Mouse (Mus musculus): ENCODE data around the gene Znrf3. TPM values are rescaled to one million over a fixed set of nuclear protein-coding genes. Genes with fewer than 3 reads are reported as not detected.
"Not testable (repeated sequence)": the region's sequence is repeated elsewhere in the genome, so short reads cannot be mapped to it uniquely, and the experiment has no call there.

Znrf3 gene
- 6.8 and 7.3 TPM in 2 replicates for polyA plus RNA-seq (2015; fragmentation: Nextera tagmentation; extraction: Ambion mirVana)

DNA sequence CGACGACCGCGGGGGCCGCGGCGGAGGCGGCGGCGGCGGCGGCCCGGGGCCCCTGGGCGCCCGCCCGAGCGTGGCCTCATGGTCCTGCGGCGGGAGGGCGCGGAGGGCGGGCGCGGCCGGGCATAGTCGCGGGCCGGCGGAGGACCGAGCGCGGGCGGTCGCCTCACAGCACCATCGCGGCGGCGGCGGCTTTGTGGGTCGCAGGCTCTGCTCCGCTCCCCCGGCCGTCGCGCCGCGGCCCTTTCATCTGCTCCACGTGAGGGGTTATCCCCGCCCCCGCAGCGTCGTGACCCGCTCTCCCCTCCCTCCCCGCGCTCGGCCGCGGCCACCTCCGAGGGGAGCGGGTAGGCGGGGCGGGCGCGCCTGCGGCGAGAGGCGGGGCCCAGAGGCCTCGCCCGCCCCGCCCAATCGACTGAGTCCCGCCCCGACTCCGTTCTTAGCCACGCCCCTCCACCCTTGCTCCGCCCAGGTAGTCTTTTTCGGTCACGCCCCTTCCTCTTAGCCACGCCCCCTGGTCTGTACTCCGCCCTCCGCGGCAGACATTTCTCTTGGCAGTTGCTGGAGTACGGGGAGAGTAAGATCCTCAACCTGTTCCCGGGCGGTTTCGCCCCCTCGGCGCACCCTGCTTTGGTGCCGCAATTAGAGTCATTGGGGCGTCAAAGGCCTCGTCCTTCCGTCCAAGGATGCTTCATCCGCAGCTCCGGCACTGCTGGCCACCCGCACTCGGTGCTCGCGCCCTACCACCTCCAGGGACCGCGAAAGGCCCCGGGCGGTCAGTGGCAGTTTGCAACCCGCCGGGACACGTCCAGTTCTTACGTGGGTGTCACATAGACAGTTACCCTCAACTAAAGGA is at the start of gene Znrf3:
Gene Znrf3 (minus strand): TSS at position 249 of the 853 bp plus-strand sequence.
- Histone ChIP-seq H3K4me3 (ENCODE audit: low read length) (peak within 1 kb of the TSS; percentile 91), H3K27me3 (replicated peaks; ENCODE audit: control insufficient read depth, insufficient read depth, low read length) (no peaks in the 10 kb centered on the region), H3K4me1 (ENCODE audit: control insufficient read depth, insufficient read depth, low read length) (peaks cover 22% of the 10 kb centered on the region), H3K4me2 (ENCODE audit: low read depth, low read length) (peak within 1 kb of the TSS; percentile 96), H3K27ac (ENCODE audit: low read length) (peak within 1 kb of the TSS; percentile 83), H3K36me3 (ENCODE audit: control insufficient read depth, insufficient read depth, low read length) (no peaks in the 10 kb centered on the region), H3K9ac (ENCODE audit: low read depth, low read length) (peak within 1 kb of the TSS; percentile 89), H3K9me3 (ENCODE audit: control insufficient read depth, low read length) (no peaks in the 10 kb centered on the region)
- peak; percentile 93 for ATAC-seq
- under 1% methylated on average over 59 of the region's 106 CpGs for WGBS

DNA sequence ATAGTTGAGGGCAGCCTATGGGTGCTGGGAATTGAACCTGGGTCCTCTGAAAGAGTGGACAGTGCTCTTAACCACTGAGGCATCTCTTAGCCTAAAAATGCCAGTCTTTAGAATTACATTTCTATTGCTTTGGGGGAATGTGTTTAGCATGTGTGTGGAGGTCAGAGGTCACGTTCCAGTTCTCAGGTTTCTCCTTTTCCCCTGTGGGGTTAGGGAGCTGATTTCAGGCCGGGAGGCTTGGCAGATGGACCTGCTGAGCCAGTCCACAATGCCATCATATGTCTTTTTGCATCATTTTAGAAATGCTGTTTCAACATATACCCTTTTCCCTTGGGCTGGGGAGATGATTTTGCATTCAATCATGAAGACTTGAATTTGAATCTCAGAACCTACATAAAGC is 49.2 kb upstream of the Znrf3 start:
- Histone ChIP-seq H3K27me3 (replicated peaks; ENCODE audit: control insufficient read depth, insufficient read depth, low read length) (no peaks in the 10 kb centered on the region), H3K9me3 (ENCODE audit: control insufficient read depth, low read length) (no peaks in the 10 kb centered on the region), H3K4me2 (ENCODE audit: low read depth, low read length) (no peak overlapping the region), H3K9ac (ENCODE audit: low read depth, low read length) (no peak overlapping the region), H3K4me3 (ENCODE audit: low read length) (no peak overlapping the region), H3K36me3 (ENCODE audit: control insufficient read depth, insufficient read depth, low read length) (no peaks in the 10 kb centered on the region), H3K27ac (ENCODE audit: low read length) (no peak overlapping the region), H3K4me1 (ENCODE audit: control insufficient read depth, insufficient read depth, low read length) (0 out of 2 replicates have a peak, but pooled peaks cover 4% of the 10 kb centered on the region)
- no peak for ATAC-seq
- WGBS = 55% methylated on average over 2 of the region's 2 CpGs

DNA sequence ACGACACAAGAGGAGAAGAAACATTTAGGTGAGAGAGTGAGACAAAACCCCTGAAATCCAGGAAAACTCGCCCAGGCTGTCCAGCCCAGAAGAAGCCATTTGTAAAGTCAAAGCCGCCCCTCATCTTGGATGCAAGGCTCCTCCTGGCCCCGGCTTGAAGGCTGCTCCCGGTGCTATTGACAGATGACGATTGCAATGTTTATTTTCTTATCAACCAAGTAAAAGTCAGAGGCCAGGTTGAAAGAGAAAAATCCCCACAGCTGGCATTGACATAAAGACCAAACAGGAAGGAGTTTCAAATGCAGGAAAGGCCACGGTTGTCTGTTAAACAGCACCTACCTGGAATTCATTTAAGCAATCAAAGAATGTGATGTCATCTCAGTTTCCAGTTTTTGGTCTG is 47.3 kb upstream of the Znrf3 start:
- WGBS = 36% methylated on average over 7 of the region's 7 CpGs
- no peak overlapping the region for H3K4me2 ChIP-seq (ENCODE audit: low read depth, low read length)

DNA sequence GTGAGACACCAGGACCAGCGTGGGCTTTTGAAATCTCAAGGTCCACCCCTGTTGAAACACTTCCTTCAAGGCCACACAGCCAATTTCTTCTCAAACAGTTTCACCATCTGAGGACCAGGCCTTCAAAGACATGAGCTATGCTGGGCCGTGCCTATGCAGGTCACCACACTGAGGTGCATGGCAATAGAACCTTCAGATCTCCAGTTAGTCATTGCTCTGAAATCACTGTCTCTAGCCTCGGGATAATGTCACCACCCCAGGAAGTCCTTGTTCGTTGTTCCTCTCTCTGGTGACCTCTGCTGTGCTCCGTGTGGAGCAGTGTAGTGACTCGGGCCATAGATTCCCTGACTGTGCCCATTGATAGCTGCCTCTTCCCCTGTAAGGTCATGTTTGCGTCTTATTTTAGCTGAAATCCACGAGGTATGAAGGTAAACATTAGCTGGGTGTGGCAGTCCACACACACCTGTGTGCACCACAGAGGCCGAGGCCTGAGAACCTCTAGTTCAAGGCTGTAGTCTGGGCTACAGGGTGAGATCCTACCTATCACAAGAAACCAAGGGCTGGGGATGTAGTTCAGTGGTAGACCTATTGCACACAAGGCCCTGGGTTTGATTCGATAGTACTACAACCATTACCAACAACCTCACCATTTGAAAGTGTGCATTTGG is 46.5 kb upstream of the Znrf3 start:
- peak; percentile 34; the same call in 1 of the 2 replicates for ATAC-seq

More for the DNA sequence above, 47.3 kb upstream of the Znrf3 start:
- no peak for ATAC-seq
- H3K27ac ChIP-seq (ENCODE audit: low read length) = no peak overlapping the region
- H3K9me3 ChIP-seq (ENCODE audit: control insufficient read depth, low read length) = no peaks in the 10 kb centered on the region
- no peaks in the 10 kb centered on the region for H3K4me1 ChIP-seq (ENCODE audit: control insufficient read depth, insufficient read depth, low read length)
- H3K36me3 ChIP-seq (ENCODE audit: control insufficient read depth, insufficient read depth, low read length) = no peaks in the 10 kb centered on the region
- no peak overlapping the region for H3K4me3 ChIP-seq (ENCODE audit: low read length)
- H3K27me3 ChIP-seq (replicated peaks; ENCODE audit: control insufficient read depth, insufficient read depth, low read length) = no peaks in the 10 kb centered on the region
- H3K9ac ChIP-seq (ENCODE audit: low read depth, low read length) = no peak overlapping the region

DNA sequence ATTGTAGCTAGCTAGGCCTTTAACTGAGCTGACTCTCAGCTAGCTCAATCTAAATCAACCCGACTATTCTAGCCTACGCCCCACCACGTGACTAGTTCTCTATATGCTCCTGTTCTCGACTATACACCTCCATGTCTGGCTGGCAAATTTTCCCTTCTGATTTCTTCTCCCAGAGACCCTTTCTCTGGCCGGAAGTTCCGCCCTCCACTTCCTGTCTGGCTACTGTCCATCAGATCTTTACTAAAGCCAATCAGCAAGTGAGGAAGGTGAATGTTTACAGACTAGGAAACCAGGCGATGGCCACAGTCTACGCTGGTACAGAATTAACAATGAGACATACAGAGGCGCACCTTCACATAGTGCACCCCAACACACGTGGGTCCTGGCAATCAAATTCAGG is 44.8 kb upstream of the Znrf3 start:
- not testable (repeated sequence) for H3K27ac ChIP-seq (ENCODE audit: low read length); H3K4me2 ChIP-seq (ENCODE audit: low read depth, low read length); H3K27me3 ChIP-seq (replicated peaks; ENCODE audit: control insufficient read depth, insufficient read depth, low read length); H3K4me1 ChIP-seq (ENCODE audit: control insufficient read depth, insufficient read depth, low read length); H3K9me3 ChIP-seq (ENCODE audit: control insufficient read depth, low read length); H3K9ac ChIP-seq (ENCODE audit: low read depth, low read length); H3K36me3 ChIP-seq (ENCODE audit: control insufficient read depth, insufficient read depth, low read length); ATAC-seq; H3K4me3 ChIP-seq (ENCODE audit: low read length)
- 87% methylated on average over 10 of the region's 10 CpGs for WGBS

More for the DNA sequence above, 46.5 kb upstream of the Znrf3 start:
- Histone ChIP-seq H3K4me2 (ENCODE audit: low read depth, low read length) (no peak overlapping the region), H3K9me3 (ENCODE audit: control insufficient read depth, low read length) (no peaks in the 10 kb centered on the region), H3K4me1 (ENCODE audit: control insufficient read depth, insufficient read depth, low read length) (no peaks in the 10 kb centered on the region), H3K36me3 (ENCODE audit: control insufficient read depth, insufficient read depth, low read length) (no peaks in the 10 kb centered on the region), H3K4me3 (ENCODE audit: low read length) (no peak overlapping the region), H3K9ac (ENCODE audit: low read depth, low read length) (no peak overlapping the region), H3K27ac (ENCODE audit: low read length) (no peak overlapping the region), H3K27me3 (replicated peaks; ENCODE audit: control insufficient read depth, insufficient read depth, low read length) (no peaks in the 10 kb centered on the region)
- 75% methylated on average over 10 of the region's 10 CpGs for WGBS

DNA sequence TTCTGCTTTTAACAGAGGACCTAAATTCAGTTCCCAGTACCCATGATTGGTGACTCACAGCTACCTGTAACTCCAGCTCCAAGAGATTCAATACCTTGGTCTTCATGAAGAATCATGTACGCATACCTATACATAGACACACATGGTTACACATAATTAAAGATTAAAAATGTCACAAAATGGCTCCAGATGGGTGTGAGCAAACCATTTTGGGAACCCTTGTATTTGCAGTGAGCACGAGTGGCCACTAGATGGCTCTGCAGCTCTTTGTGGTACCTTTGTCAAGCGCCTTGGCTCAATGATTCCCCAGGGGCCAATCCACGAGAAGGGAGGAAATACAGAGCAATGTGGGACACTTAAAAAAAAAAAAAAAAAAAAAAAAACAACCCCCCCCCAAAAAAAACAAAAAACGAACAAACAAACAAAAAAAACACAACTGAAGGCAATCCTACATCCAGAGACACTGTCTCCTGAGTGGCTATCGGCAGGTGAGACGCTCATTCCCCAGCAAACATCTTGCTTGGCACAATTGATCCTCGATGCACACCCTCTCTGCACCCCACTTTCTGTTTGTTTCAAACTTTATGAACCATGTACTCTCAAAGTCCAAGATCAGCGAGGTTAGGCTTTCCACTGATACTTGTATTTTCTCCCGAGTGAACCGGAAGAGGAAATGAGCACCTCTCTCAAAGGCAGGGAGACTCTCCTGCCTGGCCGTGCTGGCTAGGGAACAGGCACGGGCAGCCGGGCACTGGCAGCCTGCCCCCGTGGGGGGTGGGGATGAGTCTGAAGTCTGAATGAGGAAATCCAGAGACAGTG is 40.8 kb upstream of the Znrf3 start:
- Histone ChIP-seq H3K36me3 (ENCODE audit: control insufficient read depth, insufficient read depth, low read length) (no peaks in the 10 kb centered on the region), H3K4me1 (ENCODE audit: control insufficient read depth, insufficient read depth, low read length) (no peaks in the 10 kb centered on the region), H3K27ac (ENCODE audit: low read length) (peak overlapping the region; percentile 61), H3K9ac (ENCODE audit: low read depth, low read length) (peak overlapping the region; percentile 62), H3K9me3 (ENCODE audit: control insufficient read depth, low read length) (no peaks in the 10 kb centered on the region), H3K27me3 (replicated peaks; ENCODE audit: control insufficient read depth, insufficient read depth, low read length) (no peaks in the 10 kb centered on the region), H3K4me3 (ENCODE audit: low read length) (peak overlapping the region; percentile 43), H3K4me2 (ENCODE audit: low read depth, low read length) (peak overlapping the region; percentile 64)
- ATAC-seq = peak; percentile 84
- 16% methylated on average over 15 of the region's 15 CpGs for WGBS

DNA sequence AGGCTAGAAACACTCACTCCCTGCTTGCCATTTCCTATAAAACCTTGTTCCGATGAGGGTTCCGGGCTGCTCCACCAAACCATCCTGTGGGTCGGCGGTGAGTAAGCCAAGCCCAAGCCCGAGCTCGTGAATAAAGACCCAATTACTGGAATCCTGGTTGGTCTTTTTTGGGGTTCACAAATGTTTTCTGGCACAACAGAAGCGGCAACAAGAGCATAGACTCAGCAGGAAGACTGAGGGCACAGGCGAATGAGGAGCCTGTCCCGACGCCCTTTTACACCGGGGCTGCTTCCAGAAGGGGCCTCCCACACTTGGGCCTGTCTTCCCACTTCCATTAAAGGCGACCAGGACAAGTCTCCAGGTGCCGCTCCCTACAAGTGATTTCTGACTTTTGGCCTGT is 37.9 kb upstream of the Znrf3 start:
- H3K4me1 ChIP-seq (ENCODE audit: control insufficient read depth, insufficient read depth, low read length) = no peaks in the 10 kb centered on the region
- no peak for ATAC-seq
- 85% methylated on average over 13 of the region's 13 CpGs for WGBS

DNA sequence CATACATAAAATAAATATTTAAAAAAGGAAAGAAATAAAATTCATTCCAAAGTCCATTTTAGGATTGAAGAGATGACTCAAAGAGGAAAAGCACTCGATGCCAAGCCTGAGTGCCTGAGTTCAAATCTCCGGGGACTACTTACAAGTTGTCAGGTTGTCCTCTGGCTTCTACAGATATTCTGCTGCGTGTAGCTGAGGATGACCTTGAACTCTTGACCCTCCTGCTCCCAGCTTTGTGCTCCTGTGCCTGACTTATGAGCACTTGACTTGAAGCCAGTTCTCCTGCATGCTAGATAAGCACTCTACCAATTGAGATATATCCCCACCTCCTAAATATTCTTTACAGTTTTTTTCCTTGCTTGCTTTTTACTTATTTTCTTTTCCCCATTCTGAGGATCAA is 34.2 kb upstream of the Znrf3 start:
- Histone ChIP-seq H3K4me3 (ENCODE audit: low read length) (no peak overlapping the region), H3K4me2 (ENCODE audit: low read depth, low read length) (no peak overlapping the region), H3K9ac (ENCODE audit: low read depth, low read length) (no peak overlapping the region), H3K9me3 (ENCODE audit: control insufficient read depth, low read length) (no peaks in the 10 kb centered on the region), H3K27me3 (replicated peaks; ENCODE audit: control insufficient read depth, insufficient read depth, low read length) (no peaks in the 10 kb centered on the region), H3K4me1 (ENCODE audit: control insufficient read depth, insufficient read depth, low read length) (no peaks in the 10 kb centered on the region), H3K36me3 (ENCODE audit: control insufficient read depth, insufficient read depth, low read length) (no peaks in the 10 kb centered on the region), H3K27ac (ENCODE audit: low read length) (no peak overlapping the region)
- ATAC-seq = no peak
- 78% methylated on average over 3 of the region's 3 CpGs for WGBS

More for the DNA sequence above, 37.9 kb upstream of the Znrf3 start:
- Histone ChIP-seq H3K9ac (ENCODE audit: low read depth, low read length) (no peak overlapping the region), H3K27ac (ENCODE audit: low read length) (no peak overlapping the region), H3K9me3 (ENCODE audit: control insufficient read depth, low read length) (no peaks in the 10 kb centered on the region), H3K27me3 (replicated peaks; ENCODE audit: control insufficient read depth, insufficient read depth, low read length) (no peaks in the 10 kb centered on the region), H3K36me3 (ENCODE audit: control insufficient read depth, insufficient read depth, low read length) (no peaks in the 10 kb centered on the region), H3K4me2 (ENCODE audit: low read depth, low read length) (no peak overlapping the region), H3K4me3 (ENCODE audit: low read length) (no peak overlapping the region)

DNA sequence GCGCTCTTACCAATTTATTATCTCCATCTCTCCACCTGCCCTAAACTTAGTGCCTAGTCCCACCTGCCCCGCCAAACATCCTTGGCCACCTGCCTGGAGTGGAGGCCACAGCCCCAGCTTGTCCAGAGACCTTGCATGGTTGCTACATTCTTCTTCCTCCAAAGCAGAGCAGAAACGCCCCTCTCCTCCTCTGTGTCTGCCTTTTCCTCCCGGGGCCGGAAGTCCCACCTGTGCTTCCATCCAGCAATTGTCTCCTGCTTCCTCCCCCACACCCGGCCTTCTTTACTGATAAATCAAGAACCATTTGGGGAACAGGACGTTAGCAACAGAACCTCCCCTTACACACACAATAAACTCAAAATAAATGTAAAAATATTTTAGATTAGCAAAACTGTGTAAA is 33.5 kb upstream of the Znrf3 start:
- ATAC-seq = no peak

More for the DNA sequence above, 33.5 kb upstream of the Znrf3 start:
- 80% methylated on average over 7 of the region's 7 CpGs for WGBS
- Histone ChIP-seq H3K4me3 (ENCODE audit: low read length) (no peak overlapping the region), H3K4me2 (ENCODE audit: low read depth, low read length) (no peak overlapping the region), H3K27ac (ENCODE audit: low read length) (no peak overlapping the region), H3K27me3 (replicated peaks; ENCODE audit: control insufficient read depth, insufficient read depth, low read length) (no peaks in the 10 kb centered on the region), H3K36me3 (ENCODE audit: control insufficient read depth, insufficient read depth, low read length) (no peaks in the 10 kb centered on the region), H3K9ac (ENCODE audit: low read depth, low read length) (no peak overlapping the region), H3K9me3 (ENCODE audit: control insufficient read depth, low read length) (no peaks in the 10 kb centered on the region), H3K4me1 (ENCODE audit: control insufficient read depth, insufficient read depth, low read length) (no peaks in the 10 kb centered on the region)

Measured in intestine, embryonic 16.5 days (tissue).